Mouse (Mus musculus): ENCODE results near the gene Gm8994.

GRCm38 (mm10) chr6:136347631-136348030 is 20.3 kb downstream of the Gm8994 start:
- TF ChIP-seq CTCF (conservative IDR thresholded peaks at IDR 0.05; ENCODE audit: low read length) (no peak), POU5F1 (IDR thresholded peaks at IDR 0.05; ENCODE audit: borderline replicate concordance, low read length) (no peak)

All from E14TG2a.4 (cell line).